Mouse (Mus musculus): ENCODE measurements around the gene Grm8.

- TF ChIP-seq POLR2A (IDR thresholded peaks at IDR 0.05; ENCODE audit: control insufficient read depth in 1 of 2, insufficient read depth in 1 of 2, low read depth in 1 of 2, low read length in 2 of 2, poor library complexity in 1 of 2) (no peak), CHD1 (IDR thresholded peaks at IDR 0.05; ENCODE audit: low read depth, low read length) (no peak), CTCF (IDR thresholded peaks at IDR 0.05 in 2 of 3, conservative IDR thresholded peaks at IDR 0.05 in 1 of 3; ENCODE audit: control insufficient read depth in 1 of 3, insufficient read depth in 1 of 3, low read depth in 2 of 3, low read length in 3 of 3, poor library complexity in 1 of 3, severe bottlenecking in 1 of 3) (no peak)
Measured at GRCm38 (mm10) chr6:27408473-27408872, 726.5 kb downstream of the Grm8 start.

Data from MEL (cell line).